Mouse (Mus musculus): Measurements from ENCODE around the gene Sumo3. TPM values are rescaled to one million over a fixed set of nuclear protein-coding genes. Genes with fewer than 3 reads are reported as not detected.
A peak's percentile ranks its signal among the peaks of the same experiment; 100 is the strongest.

Gene Sumo3
- polyA plus RNA-seq, 1 experiment from 2014 or later = 336 TPM

DNA sequence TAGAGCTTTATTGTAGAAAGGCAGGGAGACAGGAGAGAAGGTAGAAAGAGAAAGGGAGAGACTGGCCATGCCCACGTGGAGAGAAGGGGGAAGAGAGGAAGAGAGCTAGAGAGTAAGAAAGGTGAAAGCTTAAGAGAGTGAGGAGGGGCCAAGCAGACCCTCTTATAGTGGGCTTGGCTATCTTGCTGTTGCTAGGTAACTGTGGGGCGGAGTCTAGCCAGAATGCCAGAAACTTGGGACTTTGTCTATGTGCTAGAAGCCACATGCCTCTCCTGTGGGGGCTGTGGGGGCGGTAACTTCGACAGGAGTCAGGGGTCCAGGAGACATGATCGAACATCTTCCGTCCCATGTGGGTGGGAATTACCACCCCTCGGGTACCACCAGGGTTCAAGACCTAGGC is 36.4 kb upstream of the Sumo3 start:
- Histone ChIP-seq H3K27me3 (ENCODE audit: control insufficient read depth, insufficient read depth, low read length) (no peaks in the 10 kb centered on the region), H3K9me3 (ENCODE audit: control insufficient read depth, low read length) (no peaks in the 10 kb centered on the region), H3K9ac (ENCODE audit: low read length) (no peak overlapping the region), H3K4me1 (replicated peaks; ENCODE audit: control insufficient read depth, insufficient read depth, low read length) (no peaks in the 10 kb centered on the region), H3K4me2 (ENCODE audit: low read depth, low read length, severe bottlenecking) (no peak overlapping the region), H3K27ac (ENCODE audit: low read depth, low read length) (no peak overlapping the region), H3K4me3 (ENCODE audit: low read depth, low read length) (no peak overlapping the region), H3K36me3 (ENCODE audit: control insufficient read depth, insufficient read depth, low read length) (no peaks in the 10 kb centered on the region)
- DNase-seq (ENCODE audit: low spot score) (no peak), ATAC-seq (replicated peaks; ENCODE audit: low FRiP score) (no peak)
- 46% methylated on average over 7 of the region's 7 CpGs for WGBS

DNA sequence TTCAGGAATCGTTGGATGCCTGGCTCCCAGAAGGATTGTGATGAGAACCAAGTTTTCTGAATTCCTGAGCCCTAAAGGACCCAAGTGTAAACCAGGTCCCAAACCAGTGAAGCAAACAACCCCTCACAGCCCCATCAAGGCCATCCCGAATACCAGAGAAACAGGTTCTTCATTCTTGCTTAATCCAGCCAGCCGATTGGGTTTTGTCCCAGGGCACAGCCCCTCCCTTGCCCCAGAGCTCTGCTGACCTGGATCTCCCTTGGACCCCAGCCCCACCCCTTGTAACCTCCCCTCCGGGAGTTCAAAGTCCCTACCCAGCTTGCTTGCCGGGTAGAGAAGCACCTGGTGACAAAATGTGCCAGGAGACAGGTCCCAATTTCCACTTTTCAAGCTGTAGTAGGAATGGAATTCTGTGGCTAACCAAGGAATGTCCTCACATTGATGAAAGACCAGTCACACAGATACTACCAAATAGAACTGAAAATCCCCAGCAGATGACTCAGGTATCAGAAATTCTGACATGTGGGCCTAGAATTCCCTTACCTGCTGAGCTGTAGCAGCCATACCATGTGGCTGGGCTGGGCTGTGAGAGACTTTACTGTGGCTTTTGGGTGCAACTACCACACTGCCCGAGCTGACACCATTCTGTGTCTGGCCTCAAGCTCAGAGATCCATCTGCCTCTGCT is 35.8 kb upstream of the Sumo3 start:
- DNase-seq (ENCODE audit: low spot score) (no peak), ATAC-seq (replicated peaks; ENCODE audit: low FRiP score) (no peak)
- Histone ChIP-seq H3K27me3 (ENCODE audit: control insufficient read depth, insufficient read depth, low read length) (no peaks in the 10 kb centered on the region), H3K4me1 (replicated peaks; ENCODE audit: control insufficient read depth, insufficient read depth, low read length) (no peaks in the 10 kb centered on the region), H3K4me3 (ENCODE audit: low read depth, low read length) (no peak overlapping the region), H3K4me2 (ENCODE audit: low read depth, low read length, severe bottlenecking) (no peak overlapping the region), H3K9me3 (ENCODE audit: control insufficient read depth, low read length) (no peaks in the 10 kb centered on the region), H3K27ac (ENCODE audit: low read depth, low read length) (no peak overlapping the region), H3K36me3 (ENCODE audit: control insufficient read depth, insufficient read depth, low read length) (no peaks in the 10 kb centered on the region), H3K9ac (ENCODE audit: low read length) (no peak overlapping the region)
- 59% methylated on average over 6 of the region's 6 CpGs for WGBS

GRCm38 (mm10) chr10:77572225-77572624 is 33.7 kb upstream of the Sumo3 start:
- no peaks in the 10 kb centered on the region for H3K27me3 ChIP-seq (ENCODE audit: control insufficient read depth, insufficient read depth, low read length)
- H3K36me3 ChIP-seq (ENCODE audit: control insufficient read depth, insufficient read depth, low read length) = no peaks in the 10 kb centered on the region
- H3K4me1 ChIP-seq (replicated peaks; ENCODE audit: control insufficient read depth, insufficient read depth, low read length) = no peaks in the 10 kb centered on the region
- H3K4me2 ChIP-seq (ENCODE audit: low read depth, low read length, severe bottlenecking) = no peak overlapping the region
- no peak overlapping the region for H3K9ac ChIP-seq (ENCODE audit: low read length)
- no peak overlapping the region for H3K4me3 ChIP-seq (ENCODE audit: low read depth, low read length)
- ATAC-seq (replicated peaks; ENCODE audit: low FRiP score) (no peak), DNase-seq (ENCODE audit: low spot score) (no peak)
- no peaks in the 10 kb centered on the region for H3K9me3 ChIP-seq (ENCODE audit: control insufficient read depth, low read length)
- no peak overlapping the region for H3K27ac ChIP-seq (ENCODE audit: low read depth, low read length)
- 37% methylated on average over 3 of the region's 3 CpGs for WGBS

DNA sequence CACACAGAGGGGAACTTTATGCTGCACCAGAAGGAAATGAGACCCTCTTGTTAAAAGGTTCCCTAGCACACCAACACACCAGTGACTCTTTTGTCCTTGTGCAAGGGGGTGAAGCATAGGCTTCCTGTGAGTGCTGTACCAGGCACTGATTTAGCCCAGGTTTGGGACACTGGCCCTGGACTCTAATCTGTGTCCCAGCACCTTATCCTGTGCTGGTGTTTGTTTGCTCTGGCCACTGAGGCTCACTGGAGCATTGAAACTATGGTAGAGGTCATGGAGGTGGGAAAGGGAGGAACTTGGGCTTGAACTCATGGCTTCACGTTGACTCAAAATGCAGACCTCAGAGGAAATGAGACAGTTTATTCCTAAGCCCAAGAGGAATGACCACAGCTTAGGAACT is 32.7 kb upstream of the Sumo3 start:
- Histone ChIP-seq H3K36me3 (ENCODE audit: control insufficient read depth, insufficient read depth, low read length) (no peaks in the 10 kb centered on the region), H3K9ac (ENCODE audit: low read length) (no peak overlapping the region), H3K4me1 (replicated peaks; ENCODE audit: control insufficient read depth, insufficient read depth, low read length) (no peaks in the 10 kb centered on the region), H3K4me3 (ENCODE audit: low read depth, low read length) (no peak overlapping the region), H3K9me3 (ENCODE audit: control insufficient read depth, low read length) (no peaks in the 10 kb centered on the region), H3K27ac (ENCODE audit: low read depth, low read length) (no peak overlapping the region), H3K27me3 (ENCODE audit: control insufficient read depth, insufficient read depth, low read length) (no peaks in the 10 kb centered on the region), H3K4me2 (ENCODE audit: low read depth, low read length, severe bottlenecking) (no peak overlapping the region)
- ATAC-seq (replicated peaks; ENCODE audit: low FRiP score) (no peak), DNase-seq (ENCODE audit: low spot score) (no peak)
- WGBS = 84% methylated on average over 1 of the region's 1 CpGs

DNA sequence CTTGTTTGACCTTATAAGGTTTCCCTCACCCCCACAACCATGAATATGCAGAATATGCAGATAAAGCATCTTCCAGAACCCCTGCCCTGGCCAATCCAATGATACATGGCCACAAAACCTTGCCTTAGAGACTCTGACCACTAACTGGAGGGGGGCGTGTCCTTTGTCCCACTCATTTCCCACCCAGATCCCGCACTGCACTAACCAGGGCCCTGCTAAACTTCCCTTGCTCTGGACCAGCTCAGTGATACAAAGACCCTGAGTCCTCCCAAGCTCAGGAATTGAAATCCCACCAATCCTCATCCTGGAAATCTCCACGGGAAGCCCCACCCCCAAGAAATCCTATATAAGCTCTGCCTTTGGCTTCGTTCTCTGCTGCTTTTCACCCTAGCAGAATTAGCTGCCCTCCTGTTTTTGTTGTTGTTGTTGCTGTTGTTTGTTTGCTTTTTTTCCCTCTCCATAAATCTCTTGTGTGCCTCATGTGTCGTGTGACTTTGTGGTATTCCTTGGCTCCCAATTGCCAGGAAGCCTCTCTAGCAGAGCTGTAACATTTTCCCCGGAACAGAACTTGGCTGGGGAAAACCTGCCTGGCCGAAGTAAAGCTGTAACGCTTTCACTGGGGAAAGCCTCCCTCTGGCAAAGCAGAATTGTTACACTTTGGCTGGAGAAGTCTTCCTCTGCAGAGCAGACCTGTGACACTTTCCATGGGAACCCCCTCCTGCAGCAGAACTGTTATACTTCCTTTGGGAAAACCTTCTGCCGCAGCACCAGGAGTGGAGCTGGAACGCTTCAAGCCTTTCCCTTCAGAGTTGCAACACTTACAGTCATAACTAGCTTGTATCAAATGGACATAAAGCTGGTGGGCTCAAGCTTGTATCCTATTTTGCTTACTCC is 25.6 kb upstream of the Sumo3 start:
- WGBS = 64% methylated on average over 10 of the region's 10 CpGs
- Histone ChIP-seq H3K27me3 (ENCODE audit: control insufficient read depth, insufficient read depth, low read length) (no peaks in the 10 kb centered on the region), H3K4me2 (ENCODE audit: low read depth, low read length, severe bottlenecking) (no peak overlapping the region), H3K36me3 (ENCODE audit: control insufficient read depth, insufficient read depth, low read length) (no peaks in the 10 kb centered on the region), H3K4me1 (replicated peaks; ENCODE audit: control insufficient read depth, insufficient read depth, low read length) (peaks cover 6% of the 10 kb centered on the region), H3K27ac (ENCODE audit: low read depth, low read length) (no peak overlapping the region), H3K9me3 (ENCODE audit: control insufficient read depth, low read length) (no peaks in the 10 kb centered on the region), H3K9ac (ENCODE audit: low read length) (no peak overlapping the region), H3K4me3 (ENCODE audit: low read depth, low read length) (no peak overlapping the region)
- ATAC-seq (replicated peaks; ENCODE audit: low FRiP score) = no peak
- DNase-seq (ENCODE audit: low spot score) = no peak

DNA sequence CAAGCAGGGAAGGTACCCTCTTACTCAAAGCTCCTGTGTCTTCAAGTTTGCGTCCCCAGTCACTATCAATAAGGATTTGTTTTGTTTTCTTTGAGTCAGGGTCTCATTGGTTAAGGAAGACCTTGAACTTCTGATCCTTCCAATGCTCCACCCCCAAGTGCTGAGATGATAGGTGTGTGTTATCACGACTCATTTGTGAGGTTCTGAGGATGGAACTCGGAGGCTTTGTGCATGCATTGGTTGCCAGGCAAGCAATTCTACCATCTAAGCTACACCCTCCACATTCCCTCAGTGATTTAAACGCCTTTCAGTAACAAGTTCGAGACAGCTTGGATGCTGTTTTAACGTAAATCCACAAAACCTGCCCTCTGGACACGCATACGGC is 24.9 kb upstream of the Sumo3 start:
- peak; percentile 19 for ATAC-seq (replicated peaks; ENCODE audit: low FRiP score)
- H3K4me1 ChIP-seq (replicated peaks; ENCODE audit: control insufficient read depth, insufficient read depth, low read length) = peaks cover 6% of the 10 kb centered on the region
- no peak for DNase-seq (ENCODE audit: low spot score)
- no peaks in the 10 kb centered on the region for H3K9me3 ChIP-seq (ENCODE audit: control insufficient read depth, low read length)
- peak overlapping the region; percentile 71 for H3K9ac ChIP-seq (ENCODE audit: low read length)
- H3K36me3 ChIP-seq (ENCODE audit: control insufficient read depth, insufficient read depth, low read length) = no peaks in the 10 kb centered on the region
- WGBS = 13% methylated on average over 8 of the region's 8 CpGs
- no peak overlapping the region for H3K27ac ChIP-seq (ENCODE audit: low read depth, low read length)
- H3K4me3 ChIP-seq (ENCODE audit: low read depth, low read length) = peak overlapping the region; percentile 75
- peak overlapping the region; percentile 80 for H3K4me2 ChIP-seq (ENCODE audit: low read depth, low read length, severe bottlenecking)
- H3K27me3 ChIP-seq (ENCODE audit: control insufficient read depth, insufficient read depth, low read length) = no peaks in the 10 kb centered on the region

- under 1% methylated on average over 64 of the region's 64 CpGs for WGBS
- H3K27me3 ChIP-seq (ENCODE audit: control insufficient read depth, insufficient read depth, low read length) = no peaks in the 10 kb centered on the region
- peaks cover 6% of the 10 kb centered on the region for H3K4me1 ChIP-seq (replicated peaks; ENCODE audit: control insufficient read depth, insufficient read depth, low read length)
- peak within 1 kb of the TSS; percentile 80 for H3K4me2 ChIP-seq (ENCODE audit: low read depth, low read length, severe bottlenecking)
- peak within 1 kb of the TSS; percentile 71 for H3K9ac ChIP-seq (ENCODE audit: low read length)
- no peaks in the 10 kb centered on the region for H3K36me3 ChIP-seq (ENCODE audit: control insufficient read depth, insufficient read depth, low read length)
- H3K9me3 ChIP-seq (ENCODE audit: control insufficient read depth, low read length) = no peaks in the 10 kb centered on the region
- ATAC-seq (replicated peaks; ENCODE audit: low FRiP score) (peak; percentile 98), DNase-seq (ENCODE audit: low spot score) (peak; percentile 97)
- H3K27ac ChIP-seq (ENCODE audit: low read depth, low read length) = peak within 1 kb of the TSS; percentile 77
- peak within 1 kb of the TSS; percentile 75 for H3K4me3 ChIP-seq (ENCODE audit: low read depth, low read length)
Observed at GRCm38 (mm10) chr10:77581408-77582284, 24.3 kb upstream of the Sumo3 start, which contains the start of gene Pttg1ip. Gene Pttg1ip, plus strand, starts transcription at chr10:77581720.

GRCm38 (mm10) chr10:77582285-77582618 is 23.6 kb upstream of the Sumo3 start:
- Histone ChIP-seq H3K27ac (ENCODE audit: low read depth, low read length) (no peak overlapping the region), H3K4me2 (ENCODE audit: low read depth, low read length, severe bottlenecking) (peak overlapping the region; percentile 80), H3K4me3 (ENCODE audit: low read depth, low read length) (peak overlapping the region; percentile 75), H3K9me3 (ENCODE audit: control insufficient read depth, low read length) (no peaks in the 10 kb centered on the region), H3K36me3 (ENCODE audit: control insufficient read depth, insufficient read depth, low read length) (no peaks in the 10 kb centered on the region), H3K4me1 (replicated peaks; ENCODE audit: control insufficient read depth, insufficient read depth, low read length) (peaks cover 6% of the 10 kb centered on the region), H3K27me3 (ENCODE audit: control insufficient read depth, insufficient read depth, low read length) (no peaks in the 10 kb centered on the region), H3K9ac (ENCODE audit: low read length) (peak overlapping the region; percentile 71)
- 10% methylated on average over 8 of the region's 8 CpGs for WGBS
- ATAC-seq (replicated peaks; ENCODE audit: low FRiP score) (no peak), DNase-seq (ENCODE audit: low spot score) (no peak)
